Mouse (Mus musculus) B cell, adult (primary cell): ENCODE data around the gene Olfr474. TPM values are rescaled to one million over a fixed set of nuclear protein-coding genes. Genes with fewer than 3 reads are reported as not detected.

ENCODE experiments used
- total RNA-seq: library from RNA; stranded (reverse); gene quantifications from 4 replicates; pipeline ENCODE4 v1.2.4, GENCODE M21; 2023; ENCODE audit not compliant: inconsistent age

Gene Olfr474
- not detected in 4 replicates for total RNA-seq

GRCm38 (mm10) chr7:107954343-107954742, at the start of gene Olfr474:
Olfr474 (plus strand) TSS chr7:107954643.

GRCm38 (mm10) chr7:107930146-107930545, 24.3 kb upstream of the Olfr474 start, which contains the start of gene Olfr473:
Olfr473 (plus strand) TSS chr7:107930446.

GRCm38 (mm10) chr7:107964503-107964902, 10.1 kb downstream of the Olfr474 start, which contains the start of gene Olfr476:
Olfr476 (plus strand) TSS chr7:107964803.

GRCm38 (mm10) chr7:107986393-107986792, 31.9 kb downstream of the Olfr474 start, which contains the start of gene Olfr477:
Olfr477 (plus strand) TSS chr7:107986693.

Other genes with a start within 250 kb of the Olfr474 start
- not detected in 4 replicates for gene Cyb5r2, start 196.6 kb upstream of the Olfr474 start, total RNA-seq
- gene Ovch2, start 153.4 kb upstream of the Olfr474 start, total RNA-seq: not detected in 4 replicates
- gene Olfr467, start 142.4 kb upstream of the Olfr474 start, total RNA-seq: not detected in 4 replicates
- gene Olfr469, start 129.1 kb upstream of the Olfr474 start, total RNA-seq: not detected in 4 replicates
- not detected in 4 replicates for gene Olfr470, start 107.2 kb upstream of the Olfr474 start, total RNA-seq
- gene Olfr472, start 56.7 kb upstream of the Olfr474 start, total RNA-seq: 0.09 to 0.24 TPM (median 0.14 TPM) in 4 replicates
- not detected in 4 replicates for gene Olfr473, start 24.2 kb upstream of the Olfr474 start, total RNA-seq
- gene Olfr476, start 10.2 kb downstream of the Olfr474 start, total RNA-seq: not detected in 4 replicates
- gene Olfr477, start 32.0 kb downstream of the Olfr474 start, total RNA-seq: not detected in 4 replicates
- not detected in 4 replicates for gene Olfr478, start 79.3 kb downstream of the Olfr474 start, total RNA-seq
- not detected in 4 replicates for gene Olfr479, start 96.0 kb downstream of the Olfr474 start, total RNA-seq
- gene Olfr480, start 112.7 kb downstream of the Olfr474 start, total RNA-seq: not detected in 4 replicates
- not detected in 4 replicates for gene Olfr481, start 125.2 kb downstream of the Olfr474 start, total RNA-seq
- gene Olfr482, start 142.9 kb downstream of the Olfr474 start, total RNA-seq: 0.87 to 1.7 TPM (median 1.3 TPM) in 4 replicates
- gene Olfr483, start 146.2 kb downstream of the Olfr474 start, total RNA-seq: not detected in 4 replicates
- gene Olfr484, start 172.8 kb downstream of the Olfr474 start, total RNA-seq: not detected in 4 replicates
- not detected in 4 replicates for gene Olfr485, start 205.2 kb downstream of the Olfr474 start, total RNA-seq
- not detected in 4 replicates for gene Olfr486, start 218.1 kb downstream of the Olfr474 start, total RNA-seq